Mouse (Mus musculus) limb, embryonic 12.5 days (tissue): ENCODE results near the gene Igtp. TPM values are rescaled to one million over a fixed set of nuclear protein-coding genes. Genes with fewer than 3 reads are reported as not detected.
"Not testable (repeated sequence)": the region's sequence is repeated elsewhere in the genome, so short reads cannot be mapped to it uniquely, and the experiment has no call there.

Source experiments
- ATAC-seq: fragments of 200-750 bp; cut with Nextera tagmentation; 2 replicates; pipeline ENCODE4 v1.8.0; 2017; ENCODE audit warnings: low read depth, moderate TSS enrichment; ENCODE audit not compliant: insufficient number of reproducible peaks, insufficient read depth, low FRiP score, low TSS enrichment
- H3K27ac ChIP-seq: fragments of 300-500 bp; sonication (generic); 2 replicates; pipeline ENCODE4 v1.5.1; 2016; ENCODE audit warnings: mild to moderate bottlenecking, moderate library complexity
- H3K27me3 ChIP-seq: fragments of 300-500 bp; sonication (generic); 2 replicates; pipeline ENCODE4 v1.6.1; 2016; ENCODE audit warnings: mild to moderate bottlenecking, moderate library complexity
- H3K36me3 ChIP-seq: fragments of 300-500 bp; sonication (generic); 2 replicates; pipeline ENCODE4 v1.6.1; 2016; ENCODE audit warnings: mild to moderate bottlenecking, moderate library complexity
- H3K4me1 ChIP-seq: fragments of 300-500 bp; sonication (generic); replicated peaks from 2 replicates; pipeline ENCODE4 v1.6.1; 2016
- H3K4me2 ChIP-seq: fragments of 300-500 bp; sonication (generic); 2 replicates; pipeline ENCODE4 v1.6.1; 2016; ENCODE audit warnings: mild to moderate bottlenecking, moderate library complexity
- H3K4me3 ChIP-seq: fragments of 300-500 bp; sonication (generic); replicated peaks from 2 replicates; pipeline ENCODE4 v1.5.1; 2016; ENCODE audit warnings: mild to moderate bottlenecking
- H3K9ac ChIP-seq: fragments of 300-500 bp; sonication (generic); replicated peaks from 2 replicates; pipeline ENCODE4 v1.6.1; 2016; ENCODE audit warnings: mild to moderate bottlenecking, moderate library complexity
- H3K9me3 ChIP-seq: fragments of 300-500 bp; sonication (generic); 2 replicates; pipeline ENCODE4 v1.6.1; 2016; ENCODE audit warnings: mild to moderate bottlenecking, moderate library complexity
- WGBS: fragments of 180-500 bp; shearing (Covaris S2); methylation state at CpG from one replicate; pipeline ENCODE4 v1.1.7; 2016; 5-methylcytosine and 5-hydroxymethylcytosine counted together
- polyA plus RNA-seq: library from polyadenylated mRNA; unstranded; fragments of >200 nt; fragmentation: Nextera tagmentation; extraction: Ambion mirVana; gene quantifications from 2 replicates; pipeline ENCODE4 v1.2.1, GENCODE M21; 2016

Igtp gene
- 2.3 and 2.4 TPM in 2 replicates for polyA plus RNA-seq

DNA sequence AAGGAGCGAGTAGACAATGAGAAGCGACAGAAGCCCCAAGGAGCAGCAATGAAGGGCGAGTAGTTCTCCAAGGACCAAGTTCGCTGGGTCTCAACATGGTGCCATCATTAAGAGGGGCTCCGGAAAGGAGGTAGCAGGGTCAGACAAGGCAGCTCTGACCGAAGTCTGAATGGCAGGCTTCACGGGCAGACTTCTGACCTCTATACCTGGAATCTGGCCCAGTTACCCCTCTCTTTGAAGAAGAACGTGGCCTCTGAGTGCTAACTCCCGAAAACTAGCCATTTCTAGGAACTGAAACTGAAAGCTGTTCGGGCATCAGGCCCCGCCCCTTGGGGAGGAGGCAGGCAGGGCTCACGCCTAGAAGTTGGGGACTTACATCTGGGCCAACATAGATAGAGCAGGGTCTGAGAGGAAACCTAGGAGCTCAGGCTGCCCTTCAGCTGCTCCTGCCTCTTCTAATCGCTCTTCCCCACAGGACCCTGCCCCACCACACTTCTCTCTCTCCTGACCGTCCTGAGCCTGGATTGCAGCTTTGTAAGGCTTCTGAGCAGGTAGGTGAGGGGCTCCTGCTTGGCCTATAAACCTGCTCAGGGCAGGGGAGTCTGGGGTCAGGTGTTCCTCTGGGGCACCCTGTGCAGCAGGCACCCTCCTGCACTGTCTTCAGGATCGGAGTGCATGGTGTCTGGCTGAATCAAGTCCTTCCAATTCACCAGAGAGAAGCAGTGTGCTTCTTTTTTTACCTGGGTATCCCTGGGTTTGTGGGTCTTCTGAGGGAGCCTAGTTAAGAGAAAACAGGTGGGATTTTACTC lies at the start of gene Igtp, which contains the start of gene Irgm2:
Gene Igtp (plus strand): TSS at position 328 of the 809 bp plus-strand sequence.
Gene Irgm2 (plus strand): TSS at position 390 of the 809 bp plus-strand sequence.
- H3K4me1 ChIP-seq, H3K27me3 ChIP-seq, H3K27ac ChIP-seq, H3K9me3 ChIP-seq, H3K36me3 ChIP-seq, ATAC-seq: not testable (repeated sequence)
- peak within 1 kb of the TSS; percentile 73 for H3K4me2 ChIP-seq
- H3K9ac ChIP-seq, result peak within 1 kb of the TSS; percentile 56
- WGBS, result 11% methylated on average over 14 of the region's 15 CpGs
- peak within 1 kb of the TSS; percentile 55 for H3K4me3 ChIP-seq

DNA sequence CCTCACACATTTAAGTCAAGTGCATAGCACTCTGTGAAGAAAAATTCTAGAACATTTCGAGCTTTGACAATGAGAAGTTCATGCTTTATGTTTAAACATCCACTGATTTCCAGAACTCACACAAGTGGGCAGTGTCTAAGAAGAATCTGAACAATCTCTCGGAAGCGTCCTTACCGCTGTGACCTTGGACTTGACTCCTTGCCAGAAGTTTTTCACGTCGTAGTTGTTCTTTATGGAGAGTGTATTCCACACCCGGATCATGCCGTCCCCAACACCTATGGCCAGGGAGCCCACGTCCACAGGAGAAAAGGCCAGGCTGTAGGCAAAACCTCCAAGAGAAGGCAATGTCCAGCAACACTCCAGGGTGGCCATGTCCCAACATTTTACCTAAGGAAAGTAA lies 43.9 kb upstream of the Igtp start:
- ATAC-seq, result no peak
- 93% methylated on average over 9 of the region's 9 CpGs for WGBS

DNA sequence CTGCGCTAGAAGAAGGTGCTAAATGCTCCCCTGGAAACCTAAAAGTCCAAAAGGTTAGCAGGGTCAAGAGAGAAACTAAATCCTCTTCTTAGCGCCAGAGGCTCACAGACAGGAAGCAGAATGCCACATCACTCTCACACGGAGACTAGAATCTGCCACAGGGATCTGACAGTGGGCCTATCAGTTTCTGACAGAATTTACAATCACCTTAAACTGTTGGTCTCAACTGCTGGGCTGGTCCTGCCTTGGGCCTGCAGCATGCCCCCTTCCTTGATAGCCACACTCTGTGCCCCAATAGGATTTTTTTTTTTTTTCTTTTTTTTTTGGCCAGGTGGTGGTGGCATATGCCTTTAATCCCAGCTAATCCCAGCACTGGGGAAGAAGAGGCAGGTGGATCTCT lies 42.5 kb upstream of the Igtp start:
- WGBS, result 80% methylated on average over 3 of the region's 3 CpGs
- H3K4me3 ChIP-seq, result no peak overlapping the region

More for the DNA sequence above, 43.9 kb upstream of the Igtp start:
- Histone ChIP-seq H3K9me3 (no peaks in the 10 kb centered on the region), H3K36me3 (peaks cover 92% of the 10 kb centered on the region), H3K4me1 (no peaks in the 10 kb centered on the region), H3K27me3 (no peaks in the 10 kb centered on the region), H3K9ac (no peak overlapping the region), H3K4me3 (no peak overlapping the region), H3K4me2 (no peak overlapping the region), H3K27ac (no peak overlapping the region)

DNA sequence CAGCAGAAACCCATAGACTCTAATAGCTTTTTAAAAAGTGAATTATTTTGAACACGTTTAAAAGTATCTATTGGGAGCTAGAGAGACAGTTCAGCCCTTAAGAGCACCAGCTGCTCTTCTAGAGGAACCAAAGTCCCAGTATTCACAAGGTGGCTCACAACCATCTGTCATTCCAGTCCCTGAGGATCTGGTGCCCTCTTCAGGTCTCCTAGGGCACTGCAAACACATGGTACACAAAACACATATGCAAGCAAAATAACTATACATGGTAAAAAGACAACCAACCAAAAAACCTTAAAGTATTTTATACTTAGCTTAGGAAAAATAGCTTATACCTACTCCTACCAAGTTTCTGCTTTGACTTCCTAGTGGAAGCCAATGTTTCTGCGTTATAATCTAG lies 34.3 kb upstream of the Igtp start:
- Histone ChIP-seq H3K4me2 (no peak overlapping the region), H3K27ac (no peak overlapping the region), H3K27me3 (no peaks in the 10 kb centered on the region), H3K9me3 (no peaks in the 10 kb centered on the region), H3K4me1 (peaks cover 8% of the 10 kb centered on the region), H3K9ac (no peak overlapping the region), H3K36me3 (peaks cover 63% of the 10 kb centered on the region), H3K4me3 (no peak overlapping the region)
- no peak for ATAC-seq
- WGBS, result 97% methylated on average over 2 of the region's 2 CpGs

More for the DNA sequence above, 42.5 kb upstream of the Igtp start:
- no peaks in the 10 kb centered on the region for H3K27me3 ChIP-seq
- no peak overlapping the region for H3K4me2 ChIP-seq
- no peaks in the 10 kb centered on the region for H3K4me1 ChIP-seq
- ATAC-seq, result no peak
- no peaks in the 10 kb centered on the region for H3K9me3 ChIP-seq
- H3K36me3 ChIP-seq, result peaks cover 94% of the 10 kb centered on the region
- no peak overlapping the region for H3K9ac ChIP-seq
- no peak overlapping the region for H3K27ac ChIP-seq

DNA sequence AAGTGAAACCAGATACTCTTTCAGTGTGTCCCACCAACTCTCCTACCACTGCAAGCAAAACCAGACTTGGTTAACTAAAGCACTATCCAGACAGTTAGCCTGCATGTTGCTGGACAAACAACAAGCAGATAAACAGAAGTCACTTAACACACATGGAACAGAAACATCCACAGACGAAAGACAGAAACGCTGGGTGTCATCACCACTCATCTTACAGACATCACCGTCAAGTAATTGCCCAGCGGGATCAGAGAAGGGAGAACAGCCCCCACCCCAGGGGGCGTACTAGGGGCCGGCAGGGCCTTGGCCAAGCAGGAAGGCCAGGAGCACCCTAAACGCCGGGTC lies 31.6 kb upstream of the Igtp start:
- Histone ChIP-seq H3K27me3 (no peaks in the 10 kb centered on the region), H3K9ac (peak overlapping the region; percentile 83), H3K4me1 (peaks cover 21% of the 10 kb centered on the region), H3K4me3 (peak overlapping the region; percentile 91), H3K36me3 (peaks cover 36% of the 10 kb centered on the region), H3K9me3 (no peaks in the 10 kb centered on the region), H3K4me2 (peak overlapping the region; percentile 80), H3K27ac (peak overlapping the region; percentile 66)
- ATAC-seq, result no peak
- WGBS, result 1% methylated on average over 8 of the region's 8 CpGs

DNA sequence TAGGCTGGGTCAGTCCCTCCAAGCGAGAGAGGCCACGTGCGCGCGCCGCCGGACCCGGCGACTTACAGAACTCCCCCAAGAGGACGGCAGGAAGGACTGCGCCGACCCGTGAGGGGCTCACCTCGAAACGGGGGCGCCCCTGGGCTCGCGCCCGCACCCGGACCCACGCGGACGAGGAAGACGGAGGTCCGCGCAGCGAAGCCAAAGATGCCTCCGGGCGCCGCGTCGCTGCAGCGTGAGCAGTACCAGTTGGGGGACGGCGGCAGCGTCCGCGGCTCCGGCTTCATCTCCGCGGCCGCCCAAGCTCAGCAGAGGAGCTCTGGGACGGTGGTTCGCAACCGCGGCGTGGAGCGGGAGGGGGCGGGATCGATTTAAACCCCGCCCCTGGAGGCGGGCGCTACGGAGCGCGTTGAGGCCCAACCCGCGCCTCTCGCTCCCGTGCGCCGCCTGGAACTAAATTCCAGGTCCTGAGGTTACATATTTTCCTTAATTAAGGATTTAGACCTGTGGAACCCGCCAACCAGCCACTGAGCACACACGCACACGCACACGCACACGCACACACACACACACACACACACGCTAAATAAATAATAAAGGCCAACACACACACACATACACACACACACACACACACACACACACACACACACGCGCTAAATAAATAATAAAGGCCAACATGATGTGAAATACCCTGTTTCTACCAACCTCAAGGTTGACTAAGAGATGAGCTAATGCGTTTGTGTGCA lies 31.0 kb upstream of the Igtp start, which contains the start of gene Gemin5:
Gene Gemin5 (minus strand): TSS at position 373 of the 749 bp plus-strand sequence.
- H3K4me2 ChIP-seq, result peak within 1 kb of the TSS; percentile 80
- H3K36me3 ChIP-seq, result peaks cover 36% of the 10 kb centered on the region
- ATAC-seq, result peak; percentile 61
- H3K27ac ChIP-seq, result peak within 1 kb of the TSS; percentile 66
- H3K27me3 ChIP-seq, result no peaks in the 10 kb centered on the region
- H3K4me1 ChIP-seq, result peaks cover 22% of the 10 kb centered on the region
- H3K9me3 ChIP-seq, result no peaks in the 10 kb centered on the region
- 1% methylated on average over 71 of the region's 71 CpGs for WGBS
- peak within 1 kb of the TSS; percentile 83 for H3K9ac ChIP-seq
- H3K4me3 ChIP-seq, result peak within 1 kb of the TSS; percentile 91

DNA sequence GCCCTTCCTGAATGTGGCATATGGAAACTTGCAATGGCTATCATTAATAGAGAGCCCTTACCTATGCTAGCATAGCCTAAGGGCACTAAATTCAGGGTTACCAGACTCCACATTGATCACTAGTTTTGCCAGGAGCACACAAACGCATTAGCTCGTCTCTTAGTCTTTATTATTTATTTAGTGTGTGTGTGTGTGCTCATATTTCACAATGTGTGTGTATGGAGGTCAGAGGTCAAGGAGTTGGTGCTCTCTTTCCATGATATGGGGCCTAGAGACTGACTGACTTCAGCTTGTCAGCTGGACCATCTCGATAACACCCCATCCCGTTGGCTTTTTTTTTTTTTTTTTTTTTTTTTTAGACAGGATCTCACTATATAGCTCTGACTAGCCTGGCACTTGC lies 29.7 kb upstream of the Igtp start:
- no peaks in the 10 kb centered on the region for H3K9me3 ChIP-seq
- no peak overlapping the region for H3K4me3 ChIP-seq
- H3K4me2 ChIP-seq, result no peak overlapping the region
- H3K27ac ChIP-seq, result no peak overlapping the region
- peaks cover 37% of the 10 kb centered on the region for H3K36me3 ChIP-seq
- no peak overlapping the region for H3K9ac ChIP-seq
- no peaks in the 10 kb centered on the region for H3K27me3 ChIP-seq
- peaks cover 22% of the 10 kb centered on the region for H3K4me1 ChIP-seq
- no peak for ATAC-seq
- WGBS, result 88% methylated on average over 4 of the region's 4 CpGs

DNA sequence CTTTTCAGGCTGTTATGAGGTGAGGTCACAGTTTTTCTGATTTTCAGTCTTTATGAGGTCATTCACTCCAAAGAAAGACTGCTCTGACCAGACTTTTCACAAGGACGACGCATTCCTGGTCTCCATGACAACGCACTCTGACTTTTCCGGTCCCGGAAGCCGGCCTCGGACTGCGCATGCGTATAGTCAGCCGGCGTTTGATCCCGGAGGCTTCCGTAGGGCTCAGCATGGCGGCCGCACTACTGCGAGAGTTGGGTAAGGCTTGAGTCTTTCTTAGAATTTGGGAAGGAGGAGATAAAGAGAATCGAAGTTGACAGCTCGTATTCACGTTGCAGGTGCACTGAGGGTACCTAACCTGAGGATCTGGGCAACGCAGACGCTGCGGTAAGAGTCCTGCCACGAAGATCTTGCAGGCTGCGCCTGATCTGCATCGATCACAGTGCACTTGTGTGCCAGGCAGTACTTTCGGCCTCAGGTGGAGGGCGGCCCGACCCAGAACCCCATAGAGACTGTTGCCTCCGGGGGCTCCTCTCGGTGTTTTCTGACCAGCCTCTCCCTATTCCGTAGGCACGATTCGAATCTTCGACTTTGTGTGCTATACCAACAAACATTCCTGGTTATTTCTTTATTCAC lies 27.8 kb upstream of the Igtp start, which contains the start of gene Mrpl22:
Gene Mrpl22 (plus strand): TSS at position 203 of the 633 bp plus-strand sequence.
- Histone ChIP-seq H3K4me1 (peaks cover 22% of the 10 kb centered on the region), H3K9ac (peak within 1 kb of the TSS; percentile 76), H3K36me3 (peaks cover 38% of the 10 kb centered on the region), H3K27ac (peak within 1 kb of the TSS; percentile 41; the same call in 1 of the 2 replicates), H3K4me3 (peak within 1 kb of the TSS; percentile 70), H3K9me3 (no peaks in the 10 kb centered on the region), H3K4me2 (peak within 1 kb of the TSS; percentile 93), H3K27me3 (no peaks in the 10 kb centered on the region)
- WGBS, result under 1% methylated on average over 34 of the region's 34 CpGs
- ATAC-seq, result peak; percentile 60

DNA sequence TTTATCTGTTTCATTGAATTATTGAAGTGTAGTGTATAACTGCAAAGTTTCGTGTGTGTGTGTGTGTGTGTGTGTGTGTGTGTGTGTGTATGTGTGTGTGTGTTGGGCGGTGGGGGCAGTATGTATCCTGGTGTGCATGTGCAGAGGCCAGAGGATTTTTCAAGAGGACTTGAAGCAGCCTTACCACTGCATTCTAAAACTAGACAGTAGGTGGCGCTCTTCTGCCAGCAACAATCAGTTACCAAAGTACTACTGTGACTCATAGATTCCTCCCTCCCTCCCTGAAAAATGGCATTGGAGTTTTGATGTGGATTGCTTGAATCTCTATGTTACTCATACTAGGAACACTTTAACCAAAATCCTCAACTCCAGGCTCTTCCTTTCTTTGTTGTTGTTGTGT lies 19.8 kb upstream of the Igtp start:
- H3K36me3 ChIP-seq, result peaks cover 59% of the 10 kb centered on the region
- no peaks in the 10 kb centered on the region for H3K4me1 ChIP-seq
- no peak for ATAC-seq
- no peaks in the 10 kb centered on the region for H3K27me3 ChIP-seq
- no peak overlapping the region for H3K4me2 ChIP-seq
- WGBS, result 28% methylated on average over 3 of the region's 3 CpGs
- H3K9me3 ChIP-seq, result no peaks in the 10 kb centered on the region
- no peak overlapping the region for H3K4me3 ChIP-seq
- H3K27ac ChIP-seq, result no peak overlapping the region
- H3K9ac ChIP-seq, result no peak overlapping the region

DNA sequence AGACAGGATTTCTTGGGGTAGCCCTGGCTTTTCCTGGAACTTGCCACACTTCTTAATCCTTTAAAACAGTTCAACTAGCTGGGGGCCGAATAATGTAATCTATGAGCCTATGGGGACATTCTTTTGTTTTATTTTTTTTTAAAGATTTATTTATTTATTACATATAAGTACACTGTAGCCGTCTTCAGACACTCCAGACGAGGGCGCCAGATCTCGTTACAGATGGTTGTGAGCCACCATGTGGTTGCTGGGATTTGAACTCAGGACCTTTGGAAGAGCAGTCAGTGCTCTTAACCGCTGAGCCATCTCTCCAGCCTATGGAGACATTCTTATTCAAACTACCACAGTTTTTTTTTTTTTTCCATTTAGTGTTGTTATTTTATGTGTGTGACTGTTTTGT lies 19.4 kb upstream of the Igtp start:
- not testable (repeated sequence) for H3K27ac ChIP-seq, H3K27me3 ChIP-seq, H3K4me2 ChIP-seq, H3K4me3 ChIP-seq, ATAC-seq, H3K9me3 ChIP-seq, H3K9ac ChIP-seq, H3K4me1 ChIP-seq
- whole genome bisulfite sequencing, result 93% methylated on average over 6 of the region's 6 CpGs
- H3K36me3 ChIP-seq, result peaks cover 54% of the 10 kb centered on the region

DNA sequence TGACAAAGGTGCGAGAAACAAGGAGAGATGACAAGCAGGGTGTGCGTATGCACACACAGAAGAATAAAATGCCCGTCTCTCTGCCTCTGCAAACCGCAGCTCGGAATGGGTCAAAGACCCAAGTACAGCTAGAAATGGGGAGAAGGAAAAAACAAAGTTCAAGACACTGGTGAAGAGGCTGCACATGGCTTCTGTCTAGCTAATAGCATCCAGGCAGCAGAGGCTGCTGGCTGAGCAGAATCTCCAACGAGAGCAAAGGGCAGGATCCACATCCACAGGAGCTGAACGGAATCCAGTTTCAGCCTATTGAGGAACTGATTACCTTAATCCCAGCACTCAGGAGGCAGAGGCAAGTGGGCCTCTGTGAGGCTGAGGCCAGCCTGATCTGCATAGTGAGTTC lies 18.6 kb upstream of the Igtp start:
- ATAC-seq, result no peak
- Histone ChIP-seq H3K27ac (no peak overlapping the region), H3K9me3 (no peaks in the 10 kb centered on the region), H3K36me3 (peaks cover 47% of the 10 kb centered on the region), H3K4me1 (no peaks in the 10 kb centered on the region), H3K27me3 (no peaks in the 10 kb centered on the region), H3K4me2 (no peak overlapping the region), H3K9ac (no peak overlapping the region), H3K4me3 (no peak overlapping the region)
- 91% methylated on average over 7 of the region's 7 CpGs for WGBS
